Mouse (Mus musculus): ENCODE measurements around the gene Hcn1. TPM values are rescaled to one million over a fixed set of nuclear protein-coding genes. Genes with fewer than 3 reads are reported as not detected.

The Hcn1 gene
- 15.9 and 17.3 TPM in 2 replicates for polyA plus RNA-seq (2012; rRNA removed)

DNA sequence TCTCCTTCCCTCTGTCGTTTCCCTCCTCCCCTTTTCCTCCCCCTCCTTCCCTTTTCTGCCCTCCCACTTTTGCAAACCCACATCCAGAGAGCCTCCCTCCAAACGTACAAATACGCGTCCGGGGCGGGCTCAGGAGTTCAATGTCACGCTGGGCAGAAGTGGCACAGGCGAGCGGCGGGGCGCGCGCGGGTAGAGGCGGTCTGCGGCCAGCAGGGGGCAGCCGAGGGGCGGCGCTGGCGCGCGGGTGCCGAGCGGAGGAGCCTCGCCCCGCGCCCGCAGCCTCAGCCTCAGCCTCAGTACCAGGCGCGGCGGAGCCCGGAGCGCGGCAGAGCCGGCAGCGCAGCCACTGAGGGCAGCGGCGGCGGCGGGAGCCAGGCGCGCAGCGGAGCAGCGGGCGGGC is at the start of gene Hcn1:
Hcn1 (plus strand) TSS at position 140 of the 400 bp plus-strand sequence.
- DNase-seq = peak; percentile 89 to 93
- TF ChIP-seq POLR2A (IDR thresholded peaks at IDR 0.05; ENCODE audit: borderline replicate concordance, insufficient read depth, low read length) (no peak), CTCF (IDR thresholded peaks at IDR 0.05; ENCODE audit: borderline replicate concordance, insufficient read depth, low read depth, low read length) (peak; percentile 42; the same call in 1 of the 2 replicates)
- Histone ChIP-seq H3K4me1 (ENCODE audit: control insufficient read depth, insufficient read depth, low read length) (no peaks in the 10 kb centered on the region), H3K27ac (ENCODE audit: insufficient read depth, low read length) (peak within 1 kb of the TSS; percentile 52; the same call in 1 of the 2 replicates), H3K4me3 (replicated peaks; ENCODE audit: insufficient read depth, low read depth, low read length) (peak within 1 kb of the TSS; percentile 64), H3K27me3 (ENCODE audit: control insufficient read depth, insufficient read depth, low read length) (no peaks in the 10 kb centered on the region)
- under 1% methylated on average over 40 of the region's 45 CpGs for WGBS

DNA sequence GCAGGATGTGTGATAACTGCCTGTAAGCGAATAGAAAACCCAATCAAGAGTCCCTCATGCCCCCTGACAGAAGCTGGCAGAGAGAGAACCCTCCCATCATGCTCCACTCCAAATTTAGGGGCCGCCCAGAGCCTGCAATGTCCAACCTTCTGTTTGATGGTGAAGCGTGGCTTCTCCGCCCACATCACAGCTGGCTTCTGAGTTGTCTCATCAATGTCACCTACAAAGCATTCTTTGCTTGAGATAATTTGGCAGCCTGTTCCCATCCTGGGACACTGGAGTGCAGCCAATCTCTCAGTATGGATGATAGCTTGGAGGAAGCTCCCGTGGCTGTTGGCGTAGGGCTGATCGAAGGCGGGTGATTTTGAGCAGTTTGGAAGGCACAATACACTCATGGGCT is 34.9 kb upstream of the Hcn1 start:
- Histone ChIP-seq H3K4me1 (ENCODE audit: control insufficient read depth, insufficient read depth, low read length) (peaks cover 4% of the 10 kb centered on the region; the same call in 1 of the 2 replicates), H3K27me3 (ENCODE audit: control insufficient read depth, insufficient read depth, low read length) (no peaks in the 10 kb centered on the region), H3K4me3 (replicated peaks; ENCODE audit: insufficient read depth, low read depth, low read length) (no peak overlapping the region), H3K27ac (ENCODE audit: insufficient read depth, low read length) (no peak overlapping the region)
- DNase-seq = peak; percentile 34 to 51
- TF ChIP-seq CTCF (IDR thresholded peaks at IDR 0.05; ENCODE audit: borderline replicate concordance, insufficient read depth, low read depth, low read length) (no peak), POLR2A (IDR thresholded peaks at IDR 0.05; ENCODE audit: borderline replicate concordance, insufficient read depth, low read length) (no peak)
- WGBS = 11% methylated on average over 8 of the region's 8 CpGs

DNA sequence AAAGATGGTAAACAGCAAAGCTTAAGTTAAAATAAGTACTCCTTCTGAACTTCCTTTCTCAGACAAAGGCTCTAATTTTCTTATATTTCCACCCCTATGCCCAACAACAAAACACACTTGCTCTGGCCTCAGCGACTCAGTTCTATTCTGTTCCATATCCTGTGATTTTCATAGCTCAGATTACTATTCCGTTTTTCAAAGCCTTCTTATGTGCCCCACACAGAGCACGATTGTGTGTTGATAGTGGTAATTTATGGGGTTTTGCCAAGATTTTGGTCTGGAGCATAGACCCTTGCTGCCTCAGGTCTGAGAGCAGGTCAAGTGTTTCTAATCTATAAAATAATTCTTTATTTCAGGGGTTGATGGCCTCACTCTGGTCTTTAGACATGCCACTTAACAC is 30.4 kb upstream of the Hcn1 start:
- Histone ChIP-seq H3K4me1 (ENCODE audit: control insufficient read depth, insufficient read depth, low read length) (peaks cover 4% of the 10 kb centered on the region; the same call in 1 of the 2 replicates), H3K27ac (ENCODE audit: insufficient read depth, low read length) (no peak overlapping the region), H3K4me3 (replicated peaks; ENCODE audit: insufficient read depth, low read depth, low read length) (no peak overlapping the region), H3K27me3 (ENCODE audit: control insufficient read depth, insufficient read depth, low read length) (no peaks in the 10 kb centered on the region)
- TF ChIP-seq POLR2A (IDR thresholded peaks at IDR 0.05; ENCODE audit: borderline replicate concordance, insufficient read depth, low read length) (no peak), CTCF (IDR thresholded peaks at IDR 0.05; ENCODE audit: borderline replicate concordance, insufficient read depth, low read depth, low read length) (no peak)
- DNase-seq = no peak
- WGBS = 32% methylated on average over 3 of the region's 3 CpGs

DNA sequence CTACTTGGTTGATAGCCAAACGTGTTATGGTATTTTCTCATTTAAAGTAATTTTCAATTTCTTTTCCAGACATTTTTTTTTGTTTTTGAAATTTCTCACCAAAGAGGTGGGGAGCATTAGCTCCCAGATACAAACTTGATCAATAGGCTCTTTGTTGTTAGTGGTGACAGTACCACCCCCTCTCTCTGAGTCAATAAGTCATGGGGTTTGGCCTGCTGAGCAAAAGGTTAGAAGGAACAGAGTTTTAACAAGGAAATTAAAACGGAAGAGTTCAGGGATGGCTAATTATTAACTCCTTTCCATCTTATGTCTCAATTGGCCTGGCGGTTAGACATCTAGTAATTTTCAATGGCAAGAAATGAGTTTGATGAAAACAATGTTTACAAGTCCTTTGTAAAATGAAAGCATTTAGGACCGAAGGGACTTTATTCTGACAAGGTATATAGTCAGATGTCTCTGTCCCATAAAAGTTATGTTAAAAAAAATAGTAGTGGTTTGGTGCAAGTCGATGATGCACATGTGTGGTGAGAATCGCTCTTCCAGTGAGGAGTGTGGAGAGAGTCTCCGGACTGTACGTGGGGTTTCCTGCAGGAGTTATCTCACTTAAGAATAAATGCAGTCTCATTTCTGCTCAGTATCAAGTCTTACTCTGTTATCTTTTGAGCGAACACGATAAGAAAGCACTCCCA is 7.5 kb upstream of the Hcn1 start:
- no peaks in the 10 kb centered on the region for H3K27me3 ChIP-seq (ENCODE audit: control insufficient read depth, insufficient read depth, low read length)
- WGBS = 54% methylated on average over 10 of the region's 10 CpGs
- no peaks in the 10 kb centered on the region for H3K4me1 ChIP-seq (ENCODE audit: control insufficient read depth, insufficient read depth, low read length)
- no peak overlapping the region for H3K4me3 ChIP-seq (replicated peaks; ENCODE audit: insufficient read depth, low read depth, low read length)
- no peak for DNase-seq
- no peak overlapping the region for H3K27ac ChIP-seq (ENCODE audit: insufficient read depth, low read length)
- TF ChIP-seq CTCF (IDR thresholded peaks at IDR 0.05; ENCODE audit: borderline replicate concordance, insufficient read depth, low read depth, low read length) (no peak), POLR2A (IDR thresholded peaks at IDR 0.05; ENCODE audit: borderline replicate concordance, insufficient read depth, low read length) (no peak)

DNA sequence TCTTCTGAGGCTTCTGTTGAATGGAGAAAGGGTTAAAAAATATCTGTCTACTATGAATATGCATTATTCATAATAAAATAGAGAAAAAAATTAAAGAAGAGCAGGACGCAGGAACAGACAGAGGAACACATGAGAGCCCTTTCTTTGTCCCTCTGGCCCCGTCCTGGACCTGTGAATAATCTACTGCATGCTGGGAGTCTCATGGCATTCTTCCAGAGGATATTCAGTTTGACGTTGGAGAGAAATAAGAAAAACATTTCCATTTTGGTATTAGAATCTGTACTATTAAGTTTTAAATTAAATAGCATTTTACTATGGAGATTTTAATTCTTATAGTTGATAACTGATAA is 7.0 kb upstream of the Hcn1 start:
- no peak overlapping the region for H3K27ac ChIP-seq (ENCODE audit: insufficient read depth, low read length)
- H3K4me1 ChIP-seq (ENCODE audit: control insufficient read depth, insufficient read depth, low read length) = no peaks in the 10 kb centered on the region
- no peaks in the 10 kb centered on the region for H3K27me3 ChIP-seq (ENCODE audit: control insufficient read depth, insufficient read depth, low read length)
- H3K4me3 ChIP-seq (replicated peaks; ENCODE audit: insufficient read depth, low read depth, low read length) = no peak overlapping the region
- DNase-seq = no peak
- WGBS = 9% methylated on average over 3 of the region's 3 CpGs
- TF ChIP-seq POLR2A (IDR thresholded peaks at IDR 0.05; ENCODE audit: borderline replicate concordance, insufficient read depth, low read length) (no peak), CTCF (IDR thresholded peaks at IDR 0.05; ENCODE audit: borderline replicate concordance, insufficient read depth, low read depth, low read length) (no peak)

DNA sequence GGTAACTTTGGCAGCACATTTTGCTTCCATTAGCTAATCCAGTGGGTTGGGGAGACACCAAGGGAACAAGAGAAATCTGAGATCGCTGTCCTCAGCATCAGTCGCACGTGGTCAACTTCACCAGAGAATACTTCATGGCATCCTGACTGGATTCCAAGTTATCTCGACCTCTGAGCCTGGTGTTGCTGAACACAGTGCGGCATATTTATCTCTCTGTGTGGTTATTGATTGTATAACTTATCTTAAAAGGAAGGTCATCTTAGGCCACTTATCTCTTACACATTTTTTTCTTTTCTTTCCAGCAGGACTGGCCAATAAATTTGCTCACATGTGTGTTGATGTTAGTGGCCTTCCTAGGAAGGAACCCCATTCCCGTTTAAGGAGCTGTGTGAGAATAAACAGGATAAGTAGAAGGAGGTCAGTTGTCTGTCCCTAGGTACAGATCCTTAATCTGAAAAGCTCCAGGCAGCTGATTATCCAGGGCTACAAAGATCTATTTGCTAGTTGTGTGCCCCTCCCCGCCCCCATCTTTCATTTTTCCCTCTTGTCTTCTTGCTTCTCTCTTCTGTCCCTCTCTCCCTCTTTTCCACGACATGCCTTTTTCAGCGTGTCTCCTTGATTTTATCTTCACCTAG is 672 bp upstream of the Hcn1 start:
- Histone ChIP-seq H3K4me3 (replicated peaks; ENCODE audit: insufficient read depth, low read depth, low read length) (no peak overlapping the region), H3K4me1 (ENCODE audit: control insufficient read depth, insufficient read depth, low read length) (no peaks in the 10 kb centered on the region), H3K27ac (ENCODE audit: insufficient read depth, low read length) (no peak overlapping the region), H3K27me3 (ENCODE audit: control insufficient read depth, insufficient read depth, low read length) (no peaks in the 10 kb centered on the region)
- TF ChIP-seq CTCF (IDR thresholded peaks at IDR 0.05; ENCODE audit: borderline replicate concordance, insufficient read depth, low read depth, low read length) (no peak), POLR2A (IDR thresholded peaks at IDR 0.05; ENCODE audit: borderline replicate concordance, insufficient read depth, low read length) (no peak)
- DNase-seq = peak in 1 of 2 experiments; percentile 8
- 42% methylated on average over 9 of the region's 9 CpGs for WGBS

DNA sequence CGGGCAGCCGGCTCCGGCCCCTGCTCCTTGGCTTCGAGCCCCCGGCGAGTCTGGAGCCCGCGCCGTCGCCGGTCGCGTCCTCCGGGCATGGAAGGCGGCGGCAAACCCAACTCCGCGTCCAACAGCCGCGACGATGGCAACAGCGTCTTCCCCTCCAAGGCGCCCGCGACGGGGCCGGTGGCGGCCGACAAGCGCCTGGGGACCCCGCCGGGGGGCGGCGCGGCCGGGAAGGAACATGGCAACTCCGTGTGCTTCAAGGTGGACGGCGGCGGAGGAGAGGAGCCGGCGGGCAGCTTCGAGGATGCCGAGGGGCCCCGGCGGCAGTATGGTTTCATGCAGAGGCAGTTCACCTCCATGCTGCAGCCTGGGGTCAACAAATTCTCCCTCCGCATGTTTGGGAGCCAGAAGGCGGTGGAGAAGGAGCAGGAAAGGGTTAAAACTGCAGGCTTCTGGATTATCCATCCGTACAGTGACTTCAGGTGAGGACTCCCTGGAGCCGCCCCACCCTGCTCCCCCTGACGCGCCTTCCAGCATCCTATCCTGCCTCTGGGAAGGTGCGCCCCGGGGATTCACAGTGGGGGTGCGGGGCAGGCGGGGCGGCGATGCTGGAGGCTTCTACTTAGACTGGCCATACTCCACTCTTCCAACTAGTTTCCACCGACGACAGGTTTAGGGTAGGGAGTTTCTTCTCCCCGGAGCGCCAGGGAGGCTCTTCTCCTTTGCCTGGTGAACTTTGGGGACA is 668 bp downstream of the Hcn1 start:
- Histone ChIP-seq H3K27ac (ENCODE audit: insufficient read depth, low read length) (peak overlapping the region; percentile 52; the same call in 1 of the 2 replicates), H3K4me1 (ENCODE audit: control insufficient read depth, insufficient read depth, low read length) (no peaks in the 10 kb centered on the region), H3K4me3 (replicated peaks; ENCODE audit: insufficient read depth, low read depth, low read length) (peak overlapping the region; percentile 64), H3K27me3 (ENCODE audit: control insufficient read depth, insufficient read depth, low read length) (no peaks in the 10 kb centered on the region)
- TF ChIP-seq CTCF (IDR thresholded peaks at IDR 0.05; ENCODE audit: borderline replicate concordance, insufficient read depth, low read depth, low read length) (no peak), POLR2A (IDR thresholded peaks at IDR 0.05; ENCODE audit: borderline replicate concordance, insufficient read depth, low read length) (no peak)
- 2% methylated on average over 59 of the region's 62 CpGs for WGBS
- peak in 1 of 2 experiments; percentile 59 for DNase-seq
